Mouse (Mus musculus): ENCODE measurements around the gene Zfp648.

The Zfp648 gene

DNA sequence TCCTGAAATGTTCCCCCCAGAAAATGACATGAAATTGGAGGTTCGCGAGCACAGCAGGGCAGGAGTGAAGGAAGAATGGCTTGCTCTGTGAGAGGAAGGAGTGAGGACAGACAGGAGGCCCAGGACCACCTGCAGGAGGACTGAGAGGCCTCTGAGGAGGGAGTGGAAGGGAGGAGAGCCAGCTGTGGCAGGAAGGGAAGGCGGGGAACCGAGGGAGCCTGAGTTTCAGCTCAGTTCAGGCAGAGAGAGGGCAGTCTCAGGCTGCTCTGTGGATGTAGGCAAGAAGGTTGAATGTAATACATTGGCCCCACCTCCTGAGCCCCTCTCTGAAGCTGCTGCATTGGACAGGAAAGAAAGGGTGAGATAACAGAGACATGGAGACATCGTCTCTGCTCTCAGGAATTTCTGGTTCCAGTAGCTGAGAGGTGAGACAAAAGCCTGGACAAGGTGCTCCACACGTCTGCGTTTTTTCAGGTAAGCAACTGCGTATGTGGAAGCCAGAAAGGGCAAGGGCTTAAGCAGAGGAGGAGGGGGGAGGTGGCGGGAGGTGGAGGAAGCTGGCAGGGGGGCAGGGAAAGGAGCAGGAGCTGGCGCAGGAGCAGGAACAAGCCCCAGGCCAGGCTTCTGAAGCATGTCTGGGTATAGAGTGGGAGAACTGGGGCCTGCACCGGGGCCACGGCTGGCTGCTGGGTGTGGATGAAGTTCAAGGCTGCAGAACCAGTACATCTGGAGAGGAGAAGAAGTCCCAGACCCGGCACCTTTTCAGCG is at the start of gene Zfp648:
Gene Zfp648 (plus strand): TSS at position 233 of the 768 bp plus-strand sequence.
- in situ Hi-C loops (cut with MboI, MseI): no loop called here

DNA sequence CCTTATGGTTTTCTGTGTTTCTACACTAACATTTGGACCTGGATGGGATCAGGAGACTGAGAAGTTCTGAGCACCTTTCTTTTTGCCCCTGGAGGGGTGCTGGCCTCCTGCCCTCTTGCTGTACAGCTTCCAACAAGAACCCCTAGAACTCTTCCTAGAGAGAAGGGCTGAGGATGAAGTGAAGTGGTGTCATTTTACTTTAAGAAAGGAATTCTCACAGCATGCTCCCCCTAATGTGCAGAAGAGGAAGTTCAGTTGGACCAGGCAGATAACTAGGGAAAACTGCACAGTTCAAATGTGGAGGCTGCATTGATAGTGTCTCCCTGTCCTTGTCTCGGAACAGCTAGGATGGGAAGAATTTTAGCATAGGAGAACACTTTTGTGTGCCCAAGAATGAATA is 48.4 kb upstream of the Zfp648 start:
- in situ Hi-C loops (cut with MboI, MseI): no loop called here

DNA sequence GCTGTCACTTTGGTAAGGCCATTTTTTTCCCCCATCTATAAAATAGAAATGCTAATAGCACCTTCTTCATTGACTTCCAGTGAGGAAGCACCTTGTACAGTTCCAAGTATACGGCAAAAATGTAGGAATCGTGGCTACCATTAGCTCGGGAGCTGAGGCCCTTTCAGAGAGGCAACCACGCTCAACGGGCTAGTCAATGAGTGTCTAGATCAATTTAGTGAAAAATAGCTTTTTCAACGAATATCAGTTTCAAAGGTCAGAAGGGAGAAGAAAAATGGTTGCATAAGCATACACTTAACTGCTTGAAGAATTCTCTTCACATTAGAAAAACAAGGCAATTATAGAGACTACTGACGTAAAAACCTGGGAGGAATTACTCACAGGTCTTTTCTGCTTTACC is 47.2 kb upstream of the Zfp648 start:
- in situ Hi-C loops (cut with MboI, MseI): no loop called here

DNA sequence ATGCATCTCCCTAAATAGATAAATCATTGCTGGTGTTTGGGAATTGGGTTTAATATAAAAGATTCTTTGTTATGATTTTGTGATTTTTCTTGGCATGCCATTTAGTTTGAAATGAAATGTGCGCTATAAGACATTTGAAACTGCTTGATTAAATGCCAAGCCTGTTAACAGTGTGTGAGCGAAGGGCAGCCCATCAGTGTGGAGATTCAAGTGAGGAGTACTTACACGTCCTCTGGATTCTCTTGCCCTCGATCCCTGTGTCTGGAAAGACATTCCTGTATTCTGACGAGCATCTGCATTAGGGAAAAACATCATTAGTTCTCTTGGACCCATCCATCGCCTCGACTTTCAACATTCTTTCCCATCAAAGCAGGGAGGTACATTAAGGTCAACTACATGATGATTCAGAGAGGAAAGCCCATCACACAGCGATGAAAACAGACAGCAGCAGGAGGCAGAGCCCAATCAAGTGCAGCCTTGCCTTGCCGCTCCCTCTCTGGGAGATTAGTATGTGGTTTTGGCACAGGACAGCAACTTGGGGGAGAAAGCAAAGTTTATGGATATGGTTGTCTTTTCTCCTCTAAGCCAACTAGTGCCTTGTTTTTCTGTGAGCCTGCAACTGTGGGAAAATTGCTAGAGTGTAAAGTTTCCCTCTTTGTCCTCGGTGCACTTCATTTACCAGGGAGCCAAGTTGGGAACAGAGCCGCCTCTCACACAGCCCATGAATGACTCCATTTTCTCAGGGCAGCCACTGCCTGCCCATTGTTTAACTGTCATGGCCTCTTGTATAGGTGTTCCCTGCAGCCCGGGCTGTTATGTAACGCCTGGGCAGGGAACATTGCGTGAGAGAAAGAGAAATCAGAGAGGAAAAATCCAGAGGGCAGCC is 44.6 kb upstream of the Zfp648 start:
- in situ Hi-C loops (cut with MboI, MseI): no loop called here

DNA sequence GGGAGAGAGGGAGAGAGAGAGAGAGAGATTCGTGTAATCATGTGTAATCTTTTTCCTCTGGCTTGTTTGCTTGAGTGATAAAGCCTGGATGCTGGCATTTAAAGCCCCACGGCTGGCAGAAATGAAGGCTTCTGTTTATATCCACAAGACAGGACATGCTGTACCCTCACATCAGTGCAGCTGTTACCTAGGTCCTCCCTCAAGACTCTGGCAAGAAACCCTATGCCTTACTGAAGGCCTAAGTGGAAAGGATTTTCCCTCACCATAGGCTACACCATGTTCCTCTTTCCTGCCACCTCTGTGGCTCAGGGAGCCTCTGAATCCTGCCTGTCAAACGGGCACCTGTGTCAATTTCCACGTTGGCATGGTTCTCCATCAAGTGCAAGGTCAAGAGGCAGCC is 43.9 kb upstream of the Zfp648 start:
- in situ Hi-C loops (cut with MboI, MseI): no loop called here

DNA sequence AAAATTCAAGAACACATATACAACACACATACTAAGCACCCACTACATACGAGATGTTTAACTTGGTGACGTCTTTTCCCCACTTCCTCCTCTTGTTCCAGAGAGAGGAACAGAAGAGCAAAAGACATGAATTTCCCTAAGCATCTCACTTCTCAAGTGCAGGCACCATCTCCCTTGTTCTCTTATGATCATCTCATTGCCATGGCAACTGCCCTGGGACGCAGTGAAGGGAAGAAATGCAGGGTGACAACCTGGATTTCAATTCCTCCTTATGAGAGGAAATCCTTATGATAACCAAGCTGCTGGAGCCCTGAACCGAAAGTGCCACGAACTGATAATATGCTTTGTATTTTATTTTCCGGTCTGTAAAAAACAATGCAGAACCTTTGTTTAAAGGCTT is 33.3 kb upstream of the Zfp648 start:
- in situ Hi-C loops (cut with MboI, MseI): no loop called here

DNA sequence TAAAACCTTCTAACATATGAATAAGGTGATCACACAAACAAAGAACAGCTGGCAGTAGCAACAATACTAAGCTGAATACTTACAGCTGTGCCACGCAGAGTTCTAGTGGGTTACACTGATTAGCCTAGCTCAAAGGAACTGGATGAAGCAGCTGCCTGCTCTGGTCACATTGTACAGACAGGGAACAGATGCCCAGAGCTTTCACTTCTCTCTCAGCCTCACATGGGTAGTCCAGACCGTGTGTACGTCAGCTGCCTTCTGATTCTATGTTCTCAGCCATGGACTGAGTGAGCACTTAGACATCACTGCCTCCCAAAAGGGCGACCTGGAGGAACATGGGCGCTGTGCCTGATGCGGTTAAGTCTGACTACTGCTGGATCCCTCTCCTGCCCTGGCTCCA is 25.7 kb upstream of the Zfp648 start:
- in situ Hi-C loops (cut with MboI, MseI): loop anchor here in 1 of 2 experiments (5.0 kb wide), 1 partner anchor 283 kb away; the partner anchor contains the start of gene Teddm1a

DNA sequence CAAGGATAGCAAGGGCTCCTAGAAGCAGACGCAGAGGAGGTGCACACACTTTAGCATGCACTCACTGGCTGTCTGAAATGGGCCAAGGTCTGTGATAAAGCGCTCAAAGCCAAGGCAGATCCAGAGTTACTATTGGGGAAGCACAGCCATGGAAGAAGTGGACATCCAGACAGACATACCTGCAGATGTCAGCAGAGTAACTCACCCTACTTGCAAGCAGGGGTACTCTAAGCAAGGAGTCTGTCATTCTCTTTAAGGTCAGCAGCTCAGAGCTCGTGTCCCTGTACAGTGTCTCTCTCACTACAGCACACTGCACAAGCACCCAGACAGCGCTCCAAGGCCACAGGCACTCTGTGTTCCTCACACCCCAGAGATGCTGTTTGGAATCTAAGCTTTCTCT is 23.2 kb upstream of the Zfp648 start:
- in situ Hi-C loops (cut with MboI, MseI): loop anchor here in 1 of 2 experiments (5.0 kb wide), 1 partner anchor 285 kb away; the partner anchor contains the start of gene Teddm1a

DNA sequence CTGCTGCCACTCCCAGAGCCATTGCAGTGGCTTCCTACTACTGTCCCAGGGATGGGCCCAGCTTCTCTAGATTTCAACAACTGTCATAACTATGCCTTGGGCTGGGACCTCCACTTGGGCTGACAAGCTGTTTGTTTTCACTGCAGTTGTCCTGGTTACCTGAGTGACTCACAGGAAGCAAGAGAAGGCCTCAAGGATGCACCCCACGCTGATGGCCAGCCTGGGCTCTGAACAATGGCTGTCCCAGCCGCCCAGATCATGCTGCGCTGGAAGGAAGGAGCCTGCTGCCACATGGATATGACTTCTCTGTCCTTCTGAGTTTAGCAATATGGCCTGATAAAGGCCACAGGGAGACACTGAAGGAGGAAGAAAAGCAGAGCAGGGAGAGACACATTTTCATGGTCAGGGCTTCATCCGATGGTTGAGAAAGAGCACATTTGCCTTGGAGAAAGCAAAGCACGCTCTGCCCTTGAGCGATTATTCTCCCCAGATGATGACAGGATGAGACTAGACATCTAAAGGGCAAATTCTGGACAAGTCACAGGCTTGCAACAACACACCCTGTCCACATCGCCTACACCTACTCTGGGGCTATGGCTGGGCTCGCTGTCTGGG is 22.3 kb upstream of the Zfp648 start:
- in situ Hi-C loops (cut with MboI, MseI): loop anchor here in 1 of 2 experiments (5.0 kb wide), 1 partner anchor 286 kb away; the partner anchor contains the start of gene Teddm1a

DNA sequence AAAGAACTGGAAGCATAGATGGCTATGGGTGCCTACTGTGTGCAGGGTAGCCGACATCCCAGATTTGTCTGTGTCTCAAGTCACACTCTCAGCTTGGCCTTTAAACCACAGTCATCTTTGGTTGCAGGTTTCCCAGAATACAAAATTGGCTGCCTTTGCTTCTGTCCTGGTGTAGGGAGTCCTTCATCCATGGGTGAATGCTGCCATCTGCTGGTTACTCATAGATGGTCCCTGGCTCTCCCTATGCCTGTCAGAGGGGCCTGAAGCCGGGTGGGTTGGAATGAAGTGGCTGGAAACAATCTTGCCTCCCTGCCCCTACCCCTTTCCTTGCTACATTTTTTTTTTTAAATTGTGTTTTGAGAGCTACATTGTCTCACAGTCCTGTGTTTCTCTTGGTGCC is 20.0 kb upstream of the Zfp648 start:
- in situ Hi-C loops (cut with MboI, MseI): loop anchor here in 1 of 2 experiments (5.0 kb wide), 1 partner anchor 289 kb away; the partner anchor contains the start of gene Teddm1a

DNA sequence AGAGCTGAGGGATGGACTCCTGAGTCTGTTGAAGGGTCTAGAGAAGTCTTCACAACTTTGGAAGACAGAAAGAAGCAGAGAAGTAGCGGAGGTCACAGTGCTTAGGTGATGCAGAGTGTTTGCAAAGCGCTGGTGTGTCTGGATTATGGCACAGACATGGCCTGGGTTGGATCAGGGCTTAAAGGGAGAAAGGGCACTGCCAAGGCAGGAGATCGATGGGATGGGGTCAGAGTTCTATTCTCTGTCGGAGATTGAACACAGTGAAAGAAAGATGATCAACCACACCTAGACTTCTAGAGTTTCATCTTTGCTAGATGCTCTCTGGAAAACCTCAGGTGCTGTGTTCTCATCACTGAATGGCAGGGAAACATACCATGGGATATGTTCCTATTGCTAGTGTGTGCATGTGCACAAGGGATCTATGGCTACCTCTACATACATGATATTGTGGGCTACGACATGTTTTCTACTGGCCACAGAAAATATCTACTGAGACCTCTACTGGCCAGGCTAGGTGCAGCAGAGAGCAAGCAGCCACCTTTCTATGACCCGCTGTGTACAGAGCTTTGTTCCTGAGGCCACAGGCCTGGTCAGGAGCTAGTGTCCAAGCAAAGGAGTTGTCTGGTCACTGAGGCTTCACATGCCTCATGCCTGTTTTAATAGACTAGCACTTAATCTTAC is 18.5 kb upstream of the Zfp648 start:
- in situ Hi-C loops (cut with MboI, MseI): loop anchor here in 1 of 2 experiments (5.0 kb wide), 1 partner anchor 290 kb away; the partner anchor contains the start of gene Teddm1a

DNA sequence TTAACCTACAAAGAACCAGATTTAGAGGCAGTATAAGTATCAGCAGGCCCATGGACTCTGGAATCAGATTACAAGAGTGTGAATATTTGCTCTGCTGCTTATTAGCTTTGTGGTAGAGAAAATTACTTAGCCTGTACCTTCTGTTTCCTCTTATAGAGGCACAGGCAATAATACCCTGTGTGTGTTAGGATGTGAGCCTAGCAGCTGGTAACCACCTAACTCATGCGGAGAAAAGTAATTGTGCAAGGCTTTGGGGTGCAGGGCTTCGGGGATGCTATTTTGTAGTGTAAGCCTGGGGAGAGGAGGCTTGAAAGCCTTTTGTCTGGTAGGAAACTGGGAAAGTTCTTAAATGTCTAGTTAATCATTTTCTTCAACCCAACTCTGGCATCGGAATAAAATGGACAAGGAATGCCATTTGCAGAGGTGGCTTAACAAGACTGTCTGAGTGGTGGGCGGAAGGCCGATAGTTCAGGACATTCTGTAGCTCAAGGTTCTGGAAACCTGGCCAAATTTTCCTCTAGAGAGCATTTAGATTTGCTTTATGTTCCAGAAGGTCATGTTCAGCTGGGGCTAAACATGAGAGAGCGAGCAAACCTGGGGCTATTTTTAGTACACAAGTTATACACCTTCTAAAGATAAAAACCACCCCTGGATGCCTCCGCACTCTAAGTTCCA is 17.8 kb upstream of the Zfp648 start:
- in situ Hi-C loops (cut with MboI, MseI): loop anchor here in 1 of 2 experiments (5.0 kb wide), 1 partner anchor 291 kb away; the partner anchor contains the start of gene Teddm1a

DNA sequence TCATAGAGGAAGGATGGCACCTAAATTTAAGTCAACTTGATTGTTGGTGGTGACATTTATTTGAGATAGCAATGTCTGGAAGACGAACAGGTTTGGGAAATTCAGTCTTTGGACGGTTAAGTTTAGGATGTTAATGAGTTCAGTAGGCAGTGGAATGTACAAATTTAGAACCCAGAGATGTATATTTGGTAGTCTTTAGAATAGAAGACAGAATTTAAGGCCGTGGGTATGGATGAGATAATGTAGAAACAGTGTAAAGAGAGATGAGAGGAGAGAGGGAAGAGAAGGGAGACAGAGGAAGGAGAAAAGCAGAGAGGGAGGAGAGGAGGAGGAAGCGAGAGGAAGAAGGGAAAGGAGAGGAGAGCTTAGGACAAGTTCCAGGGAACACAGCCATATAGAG is 12.8 kb upstream of the Zfp648 start:
- in situ Hi-C loops (cut with MboI, MseI): no loop called here

DNA sequence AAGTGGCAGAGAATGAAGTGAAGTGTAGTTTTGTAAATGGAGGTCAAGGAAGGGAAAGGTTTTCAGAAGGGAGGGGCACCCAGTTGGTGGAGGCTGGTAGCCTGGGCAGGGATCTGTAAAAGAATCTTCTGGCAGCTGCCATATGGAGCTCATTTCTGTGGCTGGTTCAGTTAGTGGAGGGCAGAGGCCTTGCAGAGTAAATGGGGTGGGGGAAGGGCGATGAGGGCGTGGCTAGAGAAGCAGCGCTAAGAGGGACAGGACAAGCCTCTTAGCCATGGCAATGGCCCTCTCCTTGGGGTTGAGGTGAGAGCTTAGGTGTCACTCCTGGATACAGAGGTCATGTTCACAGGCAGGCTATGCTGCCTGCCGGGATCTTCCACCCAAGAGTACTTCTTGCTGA is 12.4 kb upstream of the Zfp648 start:
- in situ Hi-C loops (cut with MboI, MseI): no loop called here

DNA sequence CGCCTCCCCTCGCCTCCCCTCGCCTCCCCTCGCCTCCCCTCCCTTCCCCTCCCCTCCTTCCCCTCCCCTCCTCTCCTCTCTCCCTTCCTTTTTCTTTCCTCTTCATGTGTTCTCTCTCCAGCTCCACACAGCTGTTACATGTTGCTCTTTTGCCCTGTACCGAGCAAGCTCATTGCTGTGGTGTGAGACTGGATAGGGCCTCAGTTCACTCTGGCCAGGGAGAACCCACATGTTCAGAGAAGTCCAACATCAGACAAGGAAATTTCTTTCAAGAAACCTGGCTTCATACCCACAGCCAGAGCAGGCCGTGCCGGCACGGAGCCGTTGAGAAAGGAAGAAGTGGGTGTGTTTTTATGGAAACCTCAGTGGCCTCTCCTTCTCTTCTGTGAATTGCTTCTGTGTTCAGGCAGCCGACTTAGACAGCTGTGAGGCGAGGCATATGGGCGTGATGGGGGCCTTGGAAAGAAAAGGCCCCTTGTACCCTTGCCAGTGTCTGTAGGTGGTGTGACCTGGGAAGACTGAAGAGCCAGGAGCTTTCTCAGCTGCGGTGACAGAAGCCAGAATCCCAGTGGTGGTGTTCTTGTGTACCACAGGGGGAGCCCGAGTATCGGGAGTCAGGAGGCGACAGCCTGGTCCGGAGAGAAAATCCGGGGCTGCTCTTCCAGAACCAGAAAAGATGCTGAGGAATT is 11.0 kb upstream of the Zfp648 start:
- in situ Hi-C loops (cut with MboI, MseI): no loop called here

DNA sequence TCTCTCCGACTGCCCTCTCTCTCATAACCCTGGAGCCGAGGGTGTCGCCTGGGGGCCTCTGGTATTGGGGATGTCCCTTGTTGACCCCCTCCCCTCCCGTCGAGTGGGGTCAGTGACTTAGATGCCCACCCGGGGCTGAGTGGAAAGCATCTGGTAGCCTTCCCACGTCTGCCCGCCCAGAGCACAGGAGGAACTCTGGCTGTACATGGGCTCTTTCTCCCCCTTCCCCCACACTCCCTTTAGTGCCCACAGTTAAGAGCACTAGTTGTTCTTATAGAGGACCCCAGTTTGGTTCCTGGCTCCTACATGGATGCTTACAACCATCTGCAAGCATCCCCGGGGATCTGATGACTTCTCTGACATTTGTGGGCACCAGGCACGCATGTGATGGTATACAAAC is 2.1 kb upstream of the Zfp648 start:
- in situ Hi-C loops (cut with MboI, MseI): no loop called here

DNA sequence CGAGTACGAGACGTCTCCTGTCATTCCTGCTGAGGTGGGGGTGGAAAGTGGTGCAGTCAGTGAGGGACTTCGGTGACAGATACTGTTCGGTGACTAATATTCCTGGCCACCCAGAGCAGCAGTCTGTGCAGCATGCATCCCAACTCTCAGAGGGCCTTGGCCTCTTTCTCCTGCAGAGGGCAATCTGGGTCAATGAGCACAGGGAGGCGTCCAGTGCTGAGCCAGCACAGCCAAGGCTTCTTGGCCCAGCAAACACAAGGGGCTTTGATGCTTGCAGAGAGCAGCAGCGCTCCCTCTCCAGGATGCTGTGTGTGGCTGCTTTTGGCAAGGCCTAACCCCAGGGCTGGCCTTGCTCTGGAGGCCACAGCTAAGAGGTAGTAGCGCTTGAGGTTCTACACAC is 1.6 kb downstream of the Zfp648 start:
- in situ Hi-C loops (cut with MboI, MseI): no loop called here

DNA sequence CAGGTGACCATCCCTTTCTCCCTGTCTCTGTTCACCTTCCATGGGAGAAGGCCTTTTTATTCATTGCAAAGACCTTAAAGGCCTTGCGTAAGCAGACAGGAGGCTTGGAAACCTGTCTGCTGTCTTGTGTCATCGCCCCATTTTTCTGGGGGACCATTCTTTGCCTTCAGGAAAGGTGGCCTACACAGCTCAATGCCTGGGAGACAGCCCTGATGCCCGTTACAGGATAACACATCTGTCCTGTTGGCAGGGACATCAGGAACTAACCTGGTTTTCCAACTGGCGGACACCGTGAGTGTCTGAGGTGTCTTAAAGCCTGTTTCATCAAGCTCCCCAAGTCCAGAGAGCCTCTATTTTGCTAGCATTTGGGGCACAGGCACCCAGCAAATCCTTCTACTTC is 2.4 kb downstream of the Zfp648 start:
- in situ Hi-C loops (cut with MboI, MseI): no loop called here

DNA sequence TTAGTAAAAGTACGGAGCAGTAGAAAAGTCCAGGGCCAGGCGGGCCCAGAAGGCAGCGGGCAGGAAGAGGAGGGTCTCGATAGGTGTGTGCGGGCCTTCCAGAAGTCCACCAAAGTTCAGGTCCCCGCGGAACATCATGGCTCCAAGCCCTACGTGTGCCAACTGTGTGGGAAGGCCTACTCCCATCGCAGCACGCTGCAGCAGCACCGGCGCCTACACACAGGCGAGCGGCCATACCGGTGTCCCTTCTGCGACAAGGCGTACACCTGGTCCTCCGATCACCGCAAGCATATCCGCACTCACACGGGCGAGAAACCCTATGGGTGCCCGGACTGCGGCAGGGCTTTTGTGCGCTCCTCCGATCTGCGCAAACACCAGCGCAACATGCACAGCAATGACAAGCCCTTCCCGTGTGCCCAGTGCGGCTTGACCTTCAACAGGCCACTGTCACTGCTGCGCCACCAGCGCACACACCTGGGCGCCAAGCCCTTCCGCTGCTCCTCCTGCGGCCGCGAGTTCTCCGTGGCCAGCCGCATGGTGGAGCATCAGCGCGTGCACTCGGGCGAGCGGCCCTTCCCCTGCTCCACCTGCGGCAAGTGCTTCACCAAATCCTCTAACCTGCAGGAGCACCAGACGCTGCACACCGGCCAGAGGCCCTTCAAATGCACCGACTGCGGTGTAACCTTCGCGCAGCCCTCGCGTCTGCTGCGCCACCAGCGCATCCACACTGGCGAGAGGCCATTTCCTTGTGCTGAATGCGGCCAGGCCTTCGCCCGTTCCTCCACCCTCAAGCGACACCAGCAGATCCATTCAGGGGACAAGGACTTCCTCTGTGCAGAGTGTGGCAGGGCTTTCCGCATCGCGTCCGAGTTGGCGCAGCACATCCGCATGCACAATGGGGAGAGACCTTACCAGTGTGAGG is 3.9 kb downstream of the Zfp648 start:
- in situ Hi-C loops (cut with MboI, MseI): no loop called here
